Mouse (Mus musculus) bone marrow macrophage, adult 2 months (primary cell): ENCODE results near the gene Gm35549. TPM values are rescaled to one million over a fixed set of nuclear protein-coding genes. Genes with fewer than 3 reads are reported as not detected.
"Not testable (repeated sequence)": the region's sequence is repeated elsewhere in the genome, so short reads cannot be mapped to it uniquely, and the experiment has no call there.

Experiments
- H3K27ac ChIP-seq: 2 replicates; pipeline ENCODE4 v1.5.1; 2012; ENCODE audit warnings: low read depth, low read length; ENCODE audit not compliant: insufficient read depth
- H3K4me1 ChIP-seq: 2 replicates; pipeline ENCODE4 v1.6.1; 2012; ENCODE audit warnings: low read length; ENCODE audit not compliant: control insufficient read depth, insufficient read depth
- H3K4me3 ChIP-seq: 2 replicates; pipeline ENCODE4 v1.5.1; 2012; ENCODE audit warnings: mild to moderate bottlenecking, low read length, moderate library complexity; ENCODE audit not compliant: insufficient read depth
- CTCF ChIP-seq: IDR thresholded peaks from 2 replicates; pipeline ENCODE4 v1.5.1; 2012; ENCODE audit warnings: low read depth, mild to moderate bottlenecking, low read length, moderate library complexity
- POLR2A ChIP-seq: IDR thresholded peaks from 2 replicates; pipeline ENCODE4 v1.6.1; 2012; ENCODE audit warnings: mild to moderate bottlenecking, low read depth, low read length, borderline replicate concordance
- polyA plus RNA-seq: library from polyadenylated mRNA; stranded (reverse); fragments of >200 nt; gene quantifications from 2 replicates; pipeline ENCODE4 v1.2.4, GENCODE M21; 2012; ENCODE audit not compliant: missing spikeins, insufficient read depth, insufficient read length

The Gm35549 gene
- polyA plus RNA-seq, 1 experiment = not detected

DNA sequence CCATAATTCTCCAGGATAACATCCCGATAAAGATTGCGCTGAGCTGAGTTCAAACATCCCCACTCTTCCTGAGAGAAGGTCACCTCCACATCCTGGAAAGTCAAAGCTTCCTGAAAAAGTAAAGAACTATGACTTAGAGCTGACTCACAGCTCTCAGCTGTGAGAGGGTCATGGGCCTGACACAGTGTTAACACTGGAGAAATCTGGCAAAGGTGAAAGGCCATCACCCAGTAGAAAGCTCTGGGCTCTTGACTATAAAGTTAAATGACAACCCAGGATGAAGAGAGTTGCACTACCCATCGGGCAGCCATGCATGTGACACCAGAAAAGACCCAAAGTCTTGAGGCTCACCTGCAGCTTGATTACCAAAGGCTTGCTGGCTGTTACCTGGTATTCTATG is 12.9 kb upstream of the Gm35549 start:
- TF ChIP-seq POLR2A (no peak), CTCF (no peak)
- no peak overlapping the region for H3K4me3 ChIP-seq
- H3K27ac ChIP-seq = no peak overlapping the region
- H3K4me1 ChIP-seq = peaks cover 7% of the 10 kb centered on the region

DNA sequence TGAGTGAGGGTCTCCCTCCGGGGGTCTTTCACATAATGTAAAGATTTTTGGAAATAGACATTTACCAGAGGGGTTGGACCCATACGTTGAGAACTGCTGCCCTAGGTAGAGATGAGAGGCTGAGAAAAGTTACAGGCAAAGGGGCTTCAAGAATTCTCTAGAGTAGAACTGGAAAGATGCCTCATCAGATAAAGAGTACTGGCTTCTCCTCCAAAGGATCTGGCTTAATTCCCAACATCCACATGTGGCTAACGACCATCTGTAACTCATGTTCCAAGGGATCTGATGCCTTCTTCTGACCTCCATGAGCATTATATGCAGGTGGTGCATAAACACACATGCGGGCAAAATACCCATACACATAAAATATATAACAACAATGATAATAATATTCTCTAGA is 11.8 kb upstream of the Gm35549 start:
- TF ChIP-seq POLR2A (no peak), CTCF (no peak)
- H3K4me1 ChIP-seq = peaks cover 2% of the 10 kb centered on the region
- H3K27ac ChIP-seq = no peak overlapping the region
- H3K4me3 ChIP-seq = no peak overlapping the region

DNA sequence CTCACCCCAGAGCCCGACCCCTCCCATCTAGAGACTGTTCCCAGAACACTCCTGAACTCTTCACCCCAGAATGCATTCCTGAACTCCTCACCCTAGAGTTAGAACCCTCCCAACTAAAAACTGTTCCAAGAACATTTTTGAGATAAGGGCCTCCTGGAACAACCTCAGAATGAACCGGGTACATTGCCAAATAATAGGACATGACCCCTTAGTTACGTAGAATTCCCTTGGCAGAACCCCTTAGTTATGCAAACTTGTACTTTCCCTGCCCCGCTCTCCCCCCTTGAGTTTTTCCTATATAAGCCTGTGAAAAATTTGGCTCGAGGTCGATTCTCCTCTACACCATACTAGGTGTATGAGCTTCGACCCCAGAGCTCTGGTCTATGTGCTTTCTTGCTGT is 11.3 kb upstream of the Gm35549 start:
- not testable (repeated sequence) for H3K27ac ChIP-seq, H3K4me1 ChIP-seq, H3K4me3 ChIP-seq

DNA sequence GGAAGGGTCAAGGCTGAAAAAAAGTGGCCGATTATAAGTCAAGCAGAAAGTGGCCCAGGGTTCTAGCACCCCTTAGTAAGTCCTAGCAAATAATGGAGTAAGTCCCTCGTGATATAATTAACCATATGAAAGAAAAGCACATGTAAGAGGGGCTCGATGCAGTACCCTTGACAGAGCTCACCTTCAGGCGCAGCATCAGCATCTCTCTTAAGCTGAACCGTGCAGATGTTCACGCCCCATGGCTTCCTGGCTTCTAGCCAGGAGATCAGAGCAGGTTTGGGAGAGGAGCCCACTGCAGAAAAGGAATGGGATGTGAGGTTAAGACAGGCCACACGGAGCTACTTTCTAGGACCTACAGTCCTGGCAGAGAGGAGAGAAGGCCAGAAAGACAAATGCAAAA is 10.7 kb upstream of the Gm35549 start:
- Histone ChIP-seq H3K4me1 (no peaks in the 10 kb centered on the region), H3K4me3 (no peak overlapping the region), H3K27ac (no peak overlapping the region)
- TF ChIP-seq CTCF (no peak), POLR2A (no peak)

DNA sequence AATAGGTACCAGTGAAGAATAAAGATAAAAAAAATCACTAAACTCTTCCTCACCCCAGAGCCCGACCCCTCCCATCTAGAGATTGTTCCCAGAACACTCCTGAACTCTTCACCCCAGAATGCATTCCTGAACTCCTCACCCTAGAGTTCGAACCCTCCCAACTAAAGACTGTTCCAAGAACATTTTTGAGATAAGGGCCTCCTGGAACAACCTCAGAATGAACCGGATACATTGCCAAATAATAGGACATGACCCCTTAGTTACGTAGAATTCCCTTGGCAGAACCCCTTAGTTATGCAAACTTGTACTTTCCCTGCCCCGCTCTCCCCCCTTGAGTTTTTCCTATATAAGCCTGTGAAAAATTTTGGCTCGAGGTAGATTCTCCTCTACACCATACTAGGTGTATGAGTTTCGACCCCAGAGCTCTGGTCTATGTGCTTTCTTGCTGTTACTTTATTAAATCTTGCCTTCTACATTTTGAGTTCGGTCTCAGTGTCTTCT is 4.0 kb upstream of the Gm35549 start:
- not testable (repeated sequence) for H3K4me1 ChIP-seq, H3K4me3 ChIP-seq, H3K27ac ChIP-seq

DNA sequence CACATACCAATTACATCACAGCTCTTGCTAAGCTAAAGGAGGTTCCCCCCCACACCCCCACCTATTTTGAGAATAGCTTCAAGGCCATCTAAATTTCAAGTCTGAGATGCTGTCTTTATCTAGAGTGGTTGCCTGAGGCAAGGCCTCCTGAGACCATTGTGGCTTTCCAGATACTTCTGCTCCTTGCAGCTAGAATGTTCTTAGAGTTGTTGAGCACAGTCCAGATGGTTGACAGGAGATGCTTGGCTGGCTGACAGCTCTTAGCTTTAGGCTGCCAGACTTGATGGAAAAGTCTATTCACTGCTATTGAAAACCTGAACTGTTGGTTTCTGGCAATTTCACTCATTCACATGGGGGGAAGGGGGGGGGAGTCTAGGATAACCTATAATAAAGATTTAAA is 2.3 kb upstream of the Gm35549 start:
- H3K4me1 ChIP-seq = no peaks in the 10 kb centered on the region
- H3K27ac ChIP-seq = no peak overlapping the region
- H3K4me3 ChIP-seq = no peak overlapping the region
- TF ChIP-seq CTCF = no peak
- no peak for TF ChIP-seq POLR2A

DNA sequence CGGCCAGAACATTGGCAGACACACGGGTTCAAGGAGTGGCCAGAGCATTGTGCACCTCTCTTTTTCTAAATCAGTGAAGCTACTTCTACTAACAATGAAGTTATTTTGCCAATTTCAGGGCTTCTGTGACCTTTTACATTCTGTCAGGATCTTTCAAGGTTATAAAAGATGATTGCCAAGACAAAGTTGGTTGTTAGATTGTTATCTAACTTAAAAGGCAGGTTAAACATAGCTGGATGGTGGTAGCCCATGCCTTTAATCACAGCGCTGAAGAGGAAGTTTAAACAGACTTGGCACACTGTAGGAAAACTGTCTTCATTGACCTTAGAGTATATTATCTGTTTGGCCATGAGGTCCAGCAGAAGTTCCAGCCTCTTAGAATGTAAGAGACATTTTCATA is 1.8 kb upstream of the Gm35549 start:
- H3K4me3 ChIP-seq = no peak overlapping the region
- H3K4me1 ChIP-seq = no peaks in the 10 kb centered on the region
- TF ChIP-seq CTCF (no peak), POLR2A (no peak)
- H3K27ac ChIP-seq = no peak overlapping the region

DNA sequence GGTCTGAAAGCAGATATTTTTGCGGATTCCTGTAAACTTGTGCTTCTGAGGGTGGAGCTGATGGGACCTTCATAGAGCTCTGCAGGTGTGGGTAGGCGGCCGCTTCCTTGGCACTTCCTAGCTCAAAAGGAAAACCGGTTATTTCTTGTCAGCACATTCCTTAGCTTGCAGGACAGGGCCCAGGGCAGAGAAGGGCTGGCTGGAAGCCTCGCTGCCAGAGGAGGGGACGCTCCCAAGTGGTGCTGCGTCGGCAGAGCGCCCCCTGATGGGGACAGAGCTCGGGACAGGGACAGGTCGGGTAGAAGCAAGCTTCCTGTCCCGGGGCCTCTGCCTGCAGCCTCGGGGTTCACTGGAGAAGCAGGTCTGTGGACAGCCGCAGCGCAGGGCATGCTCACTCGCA is 6.2 kb downstream of the Gm35549 start:
- Histone ChIP-seq H3K4me1 (no peaks in the 10 kb centered on the region), H3K27ac (no peak overlapping the region), H3K4me3 (no peak overlapping the region)
- TF ChIP-seq CTCF (no peak), POLR2A (no peak)

DNA sequence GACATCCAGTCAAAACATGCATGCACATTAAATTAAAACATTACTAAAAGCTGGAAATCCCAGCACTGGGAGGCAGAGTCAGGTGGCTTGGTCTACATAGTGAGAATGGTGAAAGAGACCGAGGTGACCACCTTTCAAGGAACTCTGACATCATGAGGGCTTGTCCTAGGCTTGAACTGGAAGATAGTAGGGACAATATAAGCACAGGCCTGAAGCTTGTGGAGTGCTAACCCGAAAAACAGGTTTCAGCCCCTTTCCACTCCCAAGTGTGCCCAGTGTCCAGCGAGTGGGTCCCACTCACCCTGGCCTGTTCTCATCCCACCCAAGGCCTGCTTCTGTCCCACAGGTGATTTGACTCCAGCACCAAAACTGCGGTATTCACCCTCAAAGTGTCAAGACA is 6.6 kb downstream of the Gm35549 start:
- H3K4me3 ChIP-seq = no peak overlapping the region
- TF ChIP-seq CTCF (no peak), POLR2A (no peak)
- H3K27ac ChIP-seq = no peak overlapping the region
- H3K4me1 ChIP-seq = no peaks in the 10 kb centered on the region

DNA sequence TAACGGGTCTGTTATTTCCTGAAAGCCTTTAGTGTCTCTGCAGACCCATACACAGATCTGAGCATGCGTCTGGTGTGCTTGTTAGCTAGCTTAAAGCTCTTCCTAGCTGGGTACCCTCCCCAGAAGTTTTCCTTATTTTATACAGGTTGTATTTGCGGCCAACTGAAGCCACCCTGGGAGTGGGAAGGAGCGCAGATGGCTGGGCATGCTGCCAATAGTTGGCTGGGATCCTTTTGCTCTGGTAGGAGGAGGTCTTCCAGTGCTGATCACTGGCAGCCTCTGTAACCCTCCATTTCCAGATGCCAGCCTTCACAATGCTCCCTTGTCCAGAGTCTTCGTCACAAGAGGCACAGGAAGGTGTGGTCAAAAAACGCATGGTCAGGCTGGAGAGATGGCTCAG is 7.0 kb downstream of the Gm35549 start:
- no peaks in the 10 kb centered on the region for H3K4me1 ChIP-seq
- H3K27ac ChIP-seq = no peak overlapping the region
- TF ChIP-seq CTCF (no peak), POLR2A (no peak)
- no peak overlapping the region for H3K4me3 ChIP-seq

DNA sequence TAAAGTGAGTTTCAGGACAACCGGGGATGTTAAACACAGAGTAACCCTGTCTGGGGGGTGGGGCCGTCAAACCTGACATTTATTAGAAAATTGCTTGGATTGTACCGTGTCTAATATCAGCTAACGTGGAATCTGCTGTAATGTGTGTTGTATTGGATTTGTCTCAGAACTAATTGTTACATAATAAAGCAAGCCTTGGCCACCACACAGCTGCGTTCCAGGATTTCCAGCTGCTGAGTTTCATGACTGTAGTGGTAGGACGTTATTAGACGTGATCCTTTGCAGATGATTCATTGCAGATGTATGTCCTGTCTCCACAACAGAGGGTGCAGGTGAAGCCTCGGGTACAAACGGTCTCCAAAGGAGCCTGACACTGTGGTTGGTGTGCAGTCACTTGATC is 7.7 kb downstream of the Gm35549 start:
- no peak for TF ChIP-seq CTCF
- TF ChIP-seq POLR2A = no peak
- Histone ChIP-seq H3K4me3 (no peak overlapping the region), H3K4me1 (no peaks in the 10 kb centered on the region), H3K27ac (no peak overlapping the region)
